Mouse (Mus musculus) layer of hippocampus, adult 2 months (tissue): ENCODE measurements around the gene Gins2. TPM values are rescaled to one million over a fixed set of nuclear protein-coding genes. Genes with fewer than 3 reads are reported as not detected.

Experiments used
- DNase-seq, 2 experiments: peaks; one replicate each; pipeline ENCODE4 v3.0.0; 2022; ENCODE audit warnings: low spot score in 2 of 2
- H3K27ac ChIP-seq: fragments of 200-600 bp; 2 replicates; pipeline ENCODE4 v1.8.1; 2022
- H3K4me3 ChIP-seq: fragments of 200-600 bp; 2 replicates; pipeline ENCODE4 v1.8.1; 2022; ENCODE audit warnings: mild to moderate bottlenecking
- CTCF ChIP-seq: fragments of 200-600 bp; conservative IDR thresholded peaks from 2 replicates; pipeline ENCODE4 v1.8.1; 2022; ENCODE audit warnings: antibody characterized with exemption, mild to moderate bottlenecking, moderate library complexity
- total RNA-seq, 2 experiments: library from RNA; stranded (reverse); gene quantifications; 2 replicates each; pipeline ENCODE4 v1.2.3; 2021

Gins2 gene
- total RNA-seq, 2 experiments from 2014 or later, result 5.2 to 6.2 TPM

DNA sequence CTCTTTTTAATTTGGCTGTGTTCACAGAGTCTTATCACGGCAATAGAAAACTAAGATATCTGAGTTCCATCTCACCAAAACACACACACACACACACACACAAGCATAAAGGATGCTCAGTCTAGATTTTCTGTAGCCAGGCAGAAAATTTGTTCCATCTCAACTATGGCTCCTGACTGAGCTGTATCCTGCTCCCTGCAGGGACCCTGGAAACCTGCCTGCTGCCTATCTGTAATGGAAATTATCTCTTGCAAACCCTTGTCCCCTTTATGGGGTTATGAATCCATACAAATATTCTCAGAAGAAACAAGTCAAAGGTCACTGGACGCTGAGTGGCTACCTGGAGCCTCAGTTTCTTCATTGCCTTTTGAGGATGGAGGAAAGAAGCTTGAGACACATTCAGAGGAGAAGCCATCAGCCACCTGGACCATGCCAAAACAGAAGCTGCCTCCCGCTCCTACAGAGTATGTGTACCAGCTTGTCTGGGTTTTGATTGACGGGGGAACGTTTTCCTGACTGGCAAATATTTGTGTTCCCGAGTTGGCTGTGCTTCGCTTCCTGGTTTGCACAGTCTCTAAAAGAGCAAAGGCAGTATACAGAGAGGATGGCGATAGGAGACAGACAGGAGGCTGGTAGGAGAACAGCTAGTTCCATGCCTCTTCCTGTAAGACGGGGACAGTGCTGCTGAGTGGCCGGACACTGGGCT is 2.6 kb upstream of the Gins2 start:
- TF ChIP-seq CTCF, result no peak
- DNase-seq, result peak; percentile 60 to 81
- H3K4me3 ChIP-seq, result no peak overlapping the region
- H3K27ac ChIP-seq, result peak overlapping the region; percentile 82

DNA sequence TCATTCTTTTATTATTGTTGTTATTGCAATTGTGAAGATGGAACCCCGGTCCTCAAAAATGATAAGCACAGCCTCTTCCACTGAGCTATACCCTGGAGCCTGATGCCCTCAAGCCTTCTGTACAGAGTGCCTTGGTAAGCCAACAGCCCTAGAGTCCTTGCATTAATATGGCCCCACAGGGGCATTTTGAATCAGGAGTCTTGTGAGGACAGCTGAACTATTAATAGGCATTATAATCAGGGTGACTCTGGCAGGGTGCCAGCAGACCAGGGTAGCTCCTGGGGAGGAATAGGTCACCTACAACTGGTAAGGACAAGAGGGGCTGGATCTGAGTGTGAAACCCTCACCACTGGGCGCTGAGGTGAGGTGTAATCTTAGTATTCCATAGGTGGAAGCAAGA is 817 bp upstream of the Gins2 start:
- peak overlapping the region; percentile 81 for H3K27ac ChIP-seq
- peak overlapping the region; percentile 47 for H3K4me3 ChIP-seq
- no peak for TF ChIP-seq CTCF
- DNase-seq, result no peak

DNA sequence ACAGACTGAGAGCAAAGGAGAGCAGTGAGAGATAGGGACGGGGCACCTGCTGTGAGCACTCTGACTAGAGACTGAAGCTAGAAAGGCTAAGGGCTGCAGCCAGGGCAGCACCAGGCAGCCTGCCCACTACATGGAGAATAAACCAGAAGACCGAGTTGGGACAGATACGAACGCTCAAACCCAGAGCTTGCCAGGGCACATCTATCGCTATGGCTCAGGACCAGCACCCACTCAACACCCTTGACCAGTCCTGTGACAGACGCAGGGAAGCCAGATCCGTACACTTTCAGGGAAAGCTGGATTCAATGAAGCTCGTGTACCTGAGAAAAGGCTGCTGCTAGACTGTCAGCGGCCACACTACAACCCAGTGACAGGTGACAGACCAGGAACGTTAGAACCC is 3.6 kb downstream of the Gins2 start:
- Histone ChIP-seq H3K27ac (no peak overlapping the region), H3K4me3 (no peak overlapping the region)
- DNase-seq, result no peak
- no peak for TF ChIP-seq CTCF

DNA sequence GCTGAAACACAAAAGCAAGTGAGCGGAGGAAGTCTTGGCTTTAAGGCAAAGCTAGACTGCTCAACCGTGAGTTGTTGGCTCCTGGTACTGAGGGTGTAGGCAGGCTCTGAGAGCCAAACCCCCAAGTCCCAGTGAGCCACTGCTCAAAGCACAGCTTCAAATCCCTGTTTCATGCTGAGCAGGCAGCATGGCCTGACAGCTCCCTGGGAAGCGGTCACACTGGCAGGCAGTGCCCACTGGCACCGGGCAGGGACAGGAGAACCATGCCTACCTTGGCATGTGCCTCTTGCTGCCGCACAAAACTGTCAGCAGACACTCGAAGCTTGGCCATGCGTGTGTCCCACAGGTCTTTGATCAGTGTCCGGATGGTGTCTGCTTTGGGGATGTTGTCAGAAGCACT is 7.3 kb downstream of the Gins2 start:
- TF ChIP-seq CTCF, result no peak
- H3K4me3 ChIP-seq, result no peak overlapping the region
- DNase-seq, result no peak
- H3K27ac ChIP-seq, result peak overlapping the region; percentile 90

DNA sequence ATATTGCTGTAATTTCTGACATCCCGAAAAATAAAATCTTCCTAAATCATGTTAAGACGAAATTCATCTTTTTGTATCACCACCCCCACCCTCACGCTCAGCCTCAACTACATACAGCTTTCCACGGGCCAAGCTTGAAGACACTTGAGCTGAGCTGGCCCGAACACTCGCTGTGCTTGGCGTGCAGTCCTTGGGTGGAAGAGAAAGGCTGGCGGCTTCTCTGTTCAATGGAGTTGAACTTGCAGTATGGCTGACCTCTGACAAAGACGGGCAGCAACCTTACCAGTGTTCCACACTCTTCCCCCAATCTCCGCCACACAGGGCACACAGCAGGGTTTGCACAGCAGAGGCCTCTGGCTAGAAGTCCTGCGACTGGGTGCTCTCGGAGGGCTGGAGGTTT is 7.8 kb downstream of the Gins2 start:
- DNase-seq, result no peak
- no peak overlapping the region for H3K4me3 ChIP-seq
- H3K27ac ChIP-seq, result peak overlapping the region; percentile 90
- no peak for TF ChIP-seq CTCF

DNA sequence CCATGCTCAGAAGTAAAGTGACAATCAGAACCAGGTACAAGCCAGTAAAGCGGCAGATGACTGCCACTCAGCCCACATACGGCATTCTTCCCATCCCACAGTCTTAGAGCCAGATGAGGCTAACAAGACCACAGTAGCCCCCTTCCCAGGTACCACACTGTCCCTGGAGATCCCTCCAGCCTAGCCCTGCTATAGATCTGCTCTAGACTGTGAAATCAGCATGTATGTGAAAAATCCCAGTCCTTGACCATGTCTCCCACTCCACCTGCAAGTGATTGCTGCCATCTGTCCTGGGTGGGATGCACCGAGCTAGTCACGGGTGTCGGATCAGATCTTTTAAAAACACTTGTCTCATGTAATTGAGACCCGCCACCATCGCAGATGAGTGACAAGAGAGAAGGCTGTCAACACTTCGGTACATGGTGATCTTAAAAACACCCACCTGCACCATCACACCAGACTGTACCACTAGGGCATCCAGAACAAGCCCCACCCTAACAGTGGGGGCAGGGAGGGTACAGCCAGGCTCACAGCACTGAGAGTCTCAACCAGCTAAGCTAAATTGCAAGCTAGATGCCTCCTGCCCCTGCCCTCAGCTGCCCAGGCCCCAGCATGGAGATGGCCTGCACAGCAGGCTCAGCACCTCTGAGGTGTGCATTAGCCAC is 8.6 kb downstream of the Gins2 start:
- TF ChIP-seq CTCF, result no peak
- Histone ChIP-seq H3K27ac (peak overlapping the region; percentile 90), H3K4me3 (no peak overlapping the region)
- peak; percentile 63 to 75 for DNase-seq

DNA sequence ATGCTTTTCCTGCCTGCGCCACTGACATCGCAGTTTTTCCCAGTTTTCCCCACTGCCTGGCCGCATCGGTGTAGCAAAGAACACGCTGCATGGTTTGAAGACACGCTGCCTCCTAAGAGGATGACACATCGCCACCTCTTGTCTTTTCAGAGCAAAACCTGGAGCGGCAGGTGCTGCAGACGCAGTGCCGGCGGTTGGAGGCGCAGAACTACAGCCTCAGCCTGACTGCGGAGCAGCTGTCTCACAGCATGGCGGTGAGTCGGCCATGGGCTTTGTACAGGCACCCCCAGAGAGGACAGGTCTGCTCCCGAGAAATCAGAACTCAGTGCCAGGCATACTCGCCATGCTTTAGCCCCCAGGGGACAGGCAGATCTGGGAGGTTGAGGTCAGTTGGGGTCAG is 11.3 kb downstream of the Gins2 start:
- peak overlapping the region; percentile 90 for H3K27ac ChIP-seq

DNA sequence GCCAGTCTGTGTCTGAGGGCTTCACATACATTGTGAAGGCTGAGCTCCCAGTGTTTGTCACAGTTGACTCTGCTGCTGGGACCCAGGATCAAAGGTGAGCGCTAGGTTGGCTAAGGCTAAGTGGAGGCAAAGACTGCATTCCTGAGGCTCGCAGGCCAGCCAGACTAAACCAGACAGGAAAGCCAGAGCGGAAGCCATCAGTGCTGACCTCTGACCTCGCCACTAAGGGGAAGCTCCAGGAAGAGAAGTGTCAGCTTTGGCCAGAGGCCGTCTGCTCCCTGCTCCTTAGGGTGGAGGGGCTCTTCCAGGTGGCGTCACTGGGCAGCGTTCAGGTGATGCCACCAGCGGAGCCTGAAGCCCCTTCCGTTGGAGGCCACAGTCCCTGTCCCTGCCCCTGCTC is 13.3 kb downstream of the Gins2 start:
- no peak for TF ChIP-seq CTCF
- no peak for DNase-seq
- peak overlapping the region; percentile 90 for H3K27ac ChIP-seq
- H3K4me3 ChIP-seq, result no peak overlapping the region

More for the DNA sequence above, 11.3 kb downstream of the Gins2 start:
- no peak overlapping the region for H3K4me3 ChIP-seq
- no peak for DNase-seq
- no peak for TF ChIP-seq CTCF

DNA sequence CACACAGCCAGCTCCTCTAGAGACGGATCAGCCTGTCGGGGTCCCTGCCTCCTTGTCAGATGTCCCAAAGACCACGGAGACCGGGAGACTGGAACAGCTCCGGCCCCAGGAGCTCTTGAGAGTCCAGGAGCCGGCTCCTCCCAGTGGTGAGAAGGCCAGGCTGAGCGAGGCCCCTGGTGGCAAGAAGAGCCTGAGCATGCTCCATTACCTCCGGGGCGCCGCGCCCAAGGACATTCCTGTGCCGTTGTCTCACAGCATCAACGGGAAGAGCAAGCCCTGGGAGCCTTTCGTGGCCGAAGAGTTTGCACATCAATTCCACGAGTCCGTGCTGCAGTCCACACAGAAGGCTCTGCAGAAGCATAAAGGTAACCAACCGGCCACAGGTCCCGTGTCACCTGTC is 14.2 kb downstream of the Gins2 start:
- no peak overlapping the region for H3K4me3 ChIP-seq
- peak overlapping the region; percentile 79 for H3K27ac ChIP-seq
- DNase-seq, result no peak
- TF ChIP-seq CTCF, result peak; percentile 19; the same call in 1 of the 2 replicates

DNA sequence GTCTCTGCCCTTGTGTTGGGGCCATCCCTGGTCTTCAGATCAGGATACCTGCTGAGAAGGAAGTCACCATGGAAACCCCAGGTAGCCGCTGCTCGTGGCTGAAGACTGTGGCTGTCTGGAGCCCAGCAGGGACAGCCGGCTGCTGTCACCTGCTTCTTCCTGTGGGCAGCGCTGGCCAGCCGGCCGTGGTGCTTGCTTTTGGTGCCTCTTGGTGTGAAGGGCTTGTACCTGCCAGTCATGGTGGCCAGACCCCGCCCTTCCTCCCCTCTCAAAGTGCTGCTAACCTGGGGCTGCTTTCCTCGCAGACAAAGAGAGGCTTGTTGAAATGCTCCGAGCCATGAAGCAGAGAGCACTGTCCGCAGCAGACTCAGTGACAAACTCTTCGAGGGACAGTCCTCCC is 15.2 kb downstream of the Gins2 start:
- peak overlapping the region; percentile 79 for H3K27ac ChIP-seq
- DNase-seq, result no peak
- H3K4me3 ChIP-seq, result no peak overlapping the region
- no peak for TF ChIP-seq CTCF

DNA sequence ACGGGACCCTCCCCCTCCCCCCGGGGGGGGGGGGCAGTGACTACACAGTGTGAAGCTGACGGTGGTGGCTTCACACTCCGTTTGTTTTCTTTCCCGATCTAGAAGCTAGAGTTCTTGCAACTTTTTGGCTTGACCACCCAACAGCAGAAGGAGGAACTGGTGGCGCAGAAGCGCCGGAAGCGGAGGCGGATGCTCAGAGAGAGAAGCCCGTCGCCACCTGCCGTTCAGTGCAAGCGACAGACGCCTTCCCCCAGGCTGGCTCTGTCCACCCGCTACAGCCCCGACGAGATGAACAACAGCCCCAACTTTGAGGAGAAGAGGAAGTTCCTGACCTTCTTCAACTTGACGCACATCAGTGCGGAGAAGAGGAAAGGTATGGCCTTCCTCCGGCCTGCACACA is 16.6 kb downstream of the Gins2 start:
- H3K27ac ChIP-seq, result peak overlapping the region; percentile 79
- DNase-seq, result peak; percentile 83 to 84
- TF ChIP-seq CTCF, result peak; percentile 52
- H3K4me3 ChIP-seq, result no peak overlapping the region; the same call in 1 of the 2 replicates

DNA sequence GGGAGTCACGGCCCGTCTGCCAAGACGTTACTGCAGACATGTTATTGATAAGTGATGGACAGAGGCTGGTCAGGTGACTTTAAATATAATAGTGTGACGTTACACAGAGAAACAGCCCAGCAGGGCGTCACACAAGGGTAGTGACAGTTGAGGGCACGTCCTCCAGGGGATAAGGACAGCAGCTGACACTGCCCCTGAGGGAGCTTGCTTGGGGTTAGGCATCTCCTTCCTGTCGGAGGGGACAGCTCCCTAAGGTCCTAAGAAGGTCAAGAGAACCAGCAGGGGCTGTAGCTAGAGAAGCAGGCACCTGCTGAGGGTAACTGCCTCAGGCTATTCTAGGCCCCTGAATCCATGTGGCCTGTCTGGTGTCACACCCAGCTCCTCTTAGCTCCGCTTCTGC is 17.5 kb downstream of the Gins2 start:
- TF ChIP-seq CTCF, result no peak
- H3K27ac ChIP-seq, result peak overlapping the region; percentile 79
- H3K4me3 ChIP-seq, result no peak overlapping the region
- DNase-seq, result no peak

DNA sequence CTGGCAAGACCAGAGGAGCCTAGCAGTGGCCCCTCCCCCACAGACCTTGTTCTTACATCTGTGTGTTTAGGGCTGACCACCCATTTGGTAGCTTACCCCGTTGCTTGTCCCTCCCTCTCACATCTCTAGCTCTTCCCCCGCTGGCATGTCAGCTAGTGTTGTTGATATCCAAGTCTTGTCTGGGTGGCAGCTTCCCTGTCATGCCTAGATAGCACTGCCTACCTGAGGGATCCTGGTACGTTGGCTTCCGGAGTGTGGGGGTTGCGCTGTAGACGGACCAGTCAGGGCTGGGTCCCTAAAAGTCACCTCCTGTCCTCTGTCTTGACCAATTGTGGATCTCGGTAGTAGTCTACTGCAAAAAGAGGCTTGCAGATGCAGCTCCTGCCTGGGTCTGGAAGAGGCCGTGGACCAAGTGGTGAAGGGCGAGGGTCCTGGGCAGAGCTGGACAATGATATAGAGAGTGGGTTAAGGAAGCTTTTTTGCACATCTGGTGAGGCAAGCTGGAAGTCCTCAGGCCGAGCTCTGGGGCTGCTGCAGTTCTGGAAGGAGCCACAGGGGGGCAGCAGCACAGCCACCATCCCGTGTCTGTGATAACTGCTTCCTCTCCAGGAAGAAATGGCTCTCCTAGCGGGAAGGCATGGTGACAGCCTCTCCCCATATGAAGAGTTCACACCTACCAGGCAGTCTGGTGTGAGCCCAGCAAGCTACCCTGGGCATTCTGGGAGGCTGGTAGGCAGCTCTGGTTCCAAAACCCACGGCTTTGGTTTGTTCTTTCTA is 19.0 kb downstream of the Gins2 start:
- DNase-seq, result peak; percentile 75 to 85
- H3K4me3 ChIP-seq, result no peak overlapping the region
- peak; percentile 100; the same call in 1 of the 2 replicates for TF ChIP-seq CTCF
- peak overlapping the region; percentile 97 for H3K27ac ChIP-seq
